Mouse (Mus musculus) limb, embryonic 13.5 days (tissue): ENCODE measurements around the gene Cox6a1. TPM values are rescaled to one million over a fixed set of nuclear protein-coding genes. Genes with fewer than 3 reads are reported as not detected.

Experiments
- ATAC-seq: fragments of 200-750 bp; cut with Nextera tagmentation; 2 replicates; pipeline ENCODE4 v1.8.0; 2017; ENCODE audit warnings: low read depth, moderate number of reproducible peaks, moderate TSS enrichment; ENCODE audit not compliant: low FRiP score
- H3K27ac ChIP-seq: fragments of 300-500 bp; sonication (generic); 2 replicates; pipeline ENCODE4 v1.5.1; 2015; ENCODE audit warnings: inconsistent platforms, mild to moderate bottlenecking, moderate library complexity
- H3K27me3 ChIP-seq: fragments of 300-500 bp; sonication (generic); 2 replicates; pipeline ENCODE4 v1.6.1; 2015; ENCODE audit warnings: mild to moderate bottlenecking, inconsistent platforms
- H3K36me3 ChIP-seq: fragments of 300-500 bp; sonication (generic); 2 replicates; pipeline ENCODE4 v1.6.1; 2015; ENCODE audit warnings: inconsistent platforms, mild to moderate bottlenecking, moderate library complexity
- H3K4me1 ChIP-seq: fragments of 300-500 bp; sonication (generic); 2 replicates; pipeline ENCODE4 v1.6.1; 2015; ENCODE audit warnings: inconsistent platforms
- H3K4me2 ChIP-seq: fragments of 300-500 bp; sonication (generic); replicated peaks from 2 replicates; pipeline ENCODE4 v1.6.1; 2015; ENCODE audit warnings: inconsistent platforms, mild to moderate bottlenecking, moderate library complexity
- H3K4me3 ChIP-seq: fragments of 300-500 bp; sonication (generic); 2 replicates; pipeline ENCODE4 v1.5.1; 2015; ENCODE audit warnings: moderate library complexity, mild to moderate bottlenecking, inconsistent platforms
- H3K9ac ChIP-seq: fragments of 300-500 bp; sonication (generic); 2 replicates; pipeline ENCODE4 v1.6.1; 2015; ENCODE audit warnings: mild to moderate bottlenecking, inconsistent platforms
- H3K9me3 ChIP-seq: fragments of 300-500 bp; sonication (generic); 2 replicates; pipeline ENCODE4 v1.6.1; 2016; ENCODE audit warnings: inconsistent platforms
- WGBS: fragments of 180-500 bp; shearing (Covaris S2); methylation state at CpG from one replicate; pipeline ENCODE4 v1.1.7; 2015; 5-methylcytosine and 5-hydroxymethylcytosine counted together
- polyA plus RNA-seq: library from polyadenylated mRNA; unstranded; fragments of >200 nt; fragmentation: Nextera tagmentation; extraction: Ambion mirVana; gene quantifications from 2 replicates; pipeline ENCODE4 v1.2.1, GENCODE M21; 2015

Cox6a1 gene
- polyA plus RNA-seq, 1 experiment from 2014 or later, result 677 TPM

- peaks cover 9% of the 10 kb centered on the region for H3K4me1 ChIP-seq
- H3K9me3 ChIP-seq, result no peaks in the 10 kb centered on the region
- 18% methylated on average over 9 of the region's 9 CpGs for WGBS
- H3K4me3 ChIP-seq, result no peak overlapping the region
- H3K9ac ChIP-seq, result no peak overlapping the region
- no peak overlapping the region for H3K27ac ChIP-seq
- H3K36me3 ChIP-seq, result no peaks in the 10 kb centered on the region
- ATAC-seq, result no peak
- no peaks in the 10 kb centered on the region for H3K27me3 ChIP-seq
- no peak overlapping the region for H3K4me2 ChIP-seq
Observed at GRCm38 (mm10) chr5:115371736-115372135, 23.0 kb upstream of the Cox6a1 start.

DNA sequence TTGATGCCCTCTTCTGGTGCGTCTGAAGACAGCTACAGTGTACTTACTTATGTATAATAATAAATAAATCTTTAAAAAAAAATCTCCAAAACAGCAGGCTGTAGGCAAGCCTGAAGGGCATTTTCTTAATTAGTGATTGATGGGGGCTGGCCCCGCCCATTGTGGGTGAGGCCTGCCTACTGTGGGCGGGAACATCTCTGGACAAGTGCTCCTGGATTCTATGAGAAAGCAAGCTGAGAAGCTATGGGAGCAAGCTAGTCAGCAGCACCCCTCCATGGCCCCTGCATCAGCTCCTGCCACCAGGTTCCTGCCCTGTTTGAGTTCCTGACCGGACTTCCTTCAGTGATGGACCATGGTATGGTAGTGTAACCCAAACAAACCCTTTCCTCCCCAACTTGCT, 16.0 kb upstream of the Cox6a1 start:
- ATAC-seq, result no peak
- Histone ChIP-seq H3K9ac (no peak overlapping the region), H3K27ac (no peak overlapping the region), H3K27me3 (no peaks in the 10 kb centered on the region), H3K4me2 (no peak overlapping the region), H3K9me3 (no peaks in the 10 kb centered on the region), H3K4me3 (no peak overlapping the region), H3K36me3 (no peaks in the 10 kb centered on the region), H3K4me1 (no peaks in the 10 kb centered on the region)
- 78% methylated on average over 4 of the region's 4 CpGs for WGBS

GRCm38 (mm10) chr5:115362819-115363714, 14.3 kb upstream of the Cox6a1 start:
- 25% methylated on average over 19 of the region's 19 CpGs for WGBS
- ATAC-seq, result no peak

DNA sequence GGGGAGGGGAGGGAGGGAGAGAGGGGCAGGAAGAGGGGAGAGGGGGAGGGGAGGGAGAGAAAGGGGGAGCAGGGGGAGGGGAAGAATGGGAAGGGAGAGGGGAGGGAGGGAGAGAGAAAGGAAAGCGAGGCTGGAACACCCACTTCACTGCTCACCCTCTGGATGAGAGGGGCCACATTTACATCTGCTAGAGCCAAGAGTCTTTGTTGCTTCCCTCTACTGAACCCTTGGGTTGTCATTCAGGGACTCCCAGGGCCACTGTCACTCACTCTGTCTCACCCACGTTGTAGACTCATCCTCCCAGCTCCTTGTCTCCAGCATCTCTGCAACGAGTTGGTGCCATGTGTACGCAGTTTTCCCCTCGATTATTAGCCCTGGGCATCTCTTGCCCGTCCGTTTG, 13.4 kb upstream of the Cox6a1 start:
- no peaks in the 10 kb centered on the region for H3K4me1 ChIP-seq
- WGBS, result 35% methylated on average over 7 of the region's 7 CpGs
- no peak overlapping the region for H3K4me3 ChIP-seq
- H3K36me3 ChIP-seq, result no peaks in the 10 kb centered on the region
- no peak overlapping the region for H3K4me2 ChIP-seq
- H3K9me3 ChIP-seq, result no peaks in the 10 kb centered on the region
- ATAC-seq, result no peak
- H3K27ac ChIP-seq, result no peak overlapping the region
- H3K27me3 ChIP-seq, result no peaks in the 10 kb centered on the region
- no peak overlapping the region for H3K9ac ChIP-seq

More at GRCm38 (mm10) chr5:115362819-115363714, 14.3 kb upstream of the Cox6a1 start:
- no peak overlapping the region for H3K4me3 ChIP-seq
- H3K27me3 ChIP-seq, result no peaks in the 10 kb centered on the region
- no peaks in the 10 kb centered on the region for H3K9me3 ChIP-seq
- no peak overlapping the region for H3K27ac ChIP-seq
- no peak overlapping the region for H3K4me2 ChIP-seq
- H3K9ac ChIP-seq, result no peak overlapping the region
- no peaks in the 10 kb centered on the region for H3K36me3 ChIP-seq
- H3K4me1 ChIP-seq, result no peaks in the 10 kb centered on the region

DNA sequence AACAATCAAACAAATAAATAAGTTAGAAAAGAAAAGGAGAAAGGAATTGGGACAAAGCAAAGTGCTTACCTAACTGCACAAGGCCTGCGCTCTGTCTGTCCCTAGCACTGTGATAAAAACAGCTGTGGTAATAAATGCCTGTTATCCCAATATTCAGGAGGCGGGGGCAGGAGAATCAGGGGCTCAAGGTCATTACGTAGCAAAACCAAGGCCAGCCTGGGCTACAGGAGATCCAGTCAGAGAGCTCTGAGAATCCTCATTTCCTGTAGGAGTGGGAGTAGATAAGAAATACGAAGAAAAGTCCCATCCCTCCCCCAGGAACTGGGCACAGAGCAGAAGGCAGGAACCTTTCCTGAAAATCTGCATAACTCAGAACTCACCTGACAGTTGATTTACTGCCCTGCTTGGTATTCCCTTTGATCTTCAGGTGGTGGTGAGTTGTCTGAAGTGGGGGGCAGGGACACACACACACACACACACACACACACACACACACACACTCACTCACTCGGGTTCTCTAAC, 11.1 kb upstream of the Cox6a1 start:
- Histone ChIP-seq H3K27ac (no peak overlapping the region), H3K4me2 (no peak overlapping the region), H3K9me3 (no peaks in the 10 kb centered on the region), H3K27me3 (no peaks in the 10 kb centered on the region), H3K4me1 (no peaks in the 10 kb centered on the region), H3K9ac (no peak overlapping the region), H3K36me3 (no peaks in the 10 kb centered on the region), H3K4me3 (no peak overlapping the region)
- ATAC-seq, result no peak
- 40% methylated on average over 5 of the region's 5 CpGs for WGBS

GRCm38 (mm10) chr5:115359438-115359837, 10.7 kb upstream of the Cox6a1 start:
- 85% methylated on average over 8 of the region's 8 CpGs for WGBS
- Histone ChIP-seq H3K4me2 (no peak overlapping the region), H3K4me1 (no peaks in the 10 kb centered on the region), H3K4me3 (no peak overlapping the region), H3K9ac (no peak overlapping the region), H3K27ac (no peak overlapping the region), H3K27me3 (no peaks in the 10 kb centered on the region), H3K36me3 (no peaks in the 10 kb centered on the region), H3K9me3 (no peaks in the 10 kb centered on the region)
- ATAC-seq, result no peak

GRCm38 (mm10) chr5:115358872-115359271, 10.1 kb upstream of the Cox6a1 start:
- no peaks in the 10 kb centered on the region for H3K9me3 ChIP-seq
- no peaks in the 10 kb centered on the region for H3K4me1 ChIP-seq
- peak overlapping the region; percentile 16; the same call in 1 of the 2 replicates for H3K4me2 ChIP-seq
- H3K27me3 ChIP-seq, result no peaks in the 10 kb centered on the region
- no peak overlapping the region for H3K9ac ChIP-seq
- H3K36me3 ChIP-seq, result no peaks in the 10 kb centered on the region
- H3K4me3 ChIP-seq, result no peak overlapping the region
- H3K27ac ChIP-seq, result no peak overlapping the region
- WGBS, result 3% methylated on average over 12 of the region's 12 CpGs
- peak; percentile 76 for ATAC-seq

DNA sequence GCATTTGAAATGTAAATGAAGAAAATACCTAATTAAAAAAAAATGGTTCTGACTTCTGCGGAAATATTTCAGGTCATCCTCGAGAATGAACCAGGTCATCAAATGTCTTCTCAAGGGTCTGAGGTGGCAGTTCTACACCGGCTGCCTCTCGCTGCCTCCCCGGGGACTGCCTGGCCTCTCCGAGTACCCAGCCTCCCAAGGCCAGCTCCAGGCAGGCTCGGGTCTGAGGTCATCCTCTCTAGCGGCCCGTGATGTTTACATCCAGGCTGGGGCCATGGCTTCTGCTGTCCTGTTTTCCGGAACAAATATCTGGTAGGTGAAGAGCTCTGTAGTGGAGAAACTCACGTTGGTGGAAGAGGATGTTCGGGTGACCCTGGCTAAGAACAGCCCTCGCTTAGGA, 6.3 kb upstream of the Cox6a1 start:
- Histone ChIP-seq H3K4me3 (no peak overlapping the region), H3K27me3 (no peaks in the 10 kb centered on the region), H3K36me3 (no peaks in the 10 kb centered on the region), H3K9ac (no peak overlapping the region), H3K27ac (no peak overlapping the region), H3K4me2 (no peak overlapping the region), H3K4me1 (no peaks in the 10 kb centered on the region), H3K9me3 (no peaks in the 10 kb centered on the region)
- WGBS, result 65% methylated on average over 13 of the region's 13 CpGs
- ATAC-seq, result no peak

DNA sequence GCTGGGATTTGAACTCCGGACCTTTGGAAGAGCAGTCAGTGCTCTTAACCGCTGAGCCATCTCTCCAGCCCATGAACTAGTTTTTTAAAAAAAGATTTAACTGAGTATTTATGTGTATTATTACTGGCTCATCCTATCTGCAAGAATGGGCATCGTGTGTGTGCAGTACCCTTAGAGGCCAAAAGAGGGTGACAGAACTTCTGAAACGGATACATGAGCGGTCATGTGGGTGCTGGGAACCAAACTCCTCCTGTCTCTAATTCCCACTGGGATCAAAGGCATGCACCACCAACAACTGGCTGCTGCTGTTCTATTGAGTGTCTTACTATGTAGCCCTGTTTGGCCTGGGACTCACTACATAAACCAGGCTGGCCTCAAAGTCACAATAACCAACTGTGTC, 2.6 kb upstream of the Cox6a1 start:
- Histone ChIP-seq H3K4me1 (peaks cover 13% of the 10 kb centered on the region), H3K9me3 (no peaks in the 10 kb centered on the region), H3K27ac (no peak overlapping the region), H3K4me2 (no peak overlapping the region), H3K36me3 (peaks cover 2% of the 10 kb centered on the region), H3K4me3 (no peak overlapping the region), H3K27me3 (no peaks in the 10 kb centered on the region), H3K9ac (no peak overlapping the region)
- no peak for ATAC-seq
- WGBS, result 79% methylated on average over 5 of the region's 5 CpGs

DNA sequence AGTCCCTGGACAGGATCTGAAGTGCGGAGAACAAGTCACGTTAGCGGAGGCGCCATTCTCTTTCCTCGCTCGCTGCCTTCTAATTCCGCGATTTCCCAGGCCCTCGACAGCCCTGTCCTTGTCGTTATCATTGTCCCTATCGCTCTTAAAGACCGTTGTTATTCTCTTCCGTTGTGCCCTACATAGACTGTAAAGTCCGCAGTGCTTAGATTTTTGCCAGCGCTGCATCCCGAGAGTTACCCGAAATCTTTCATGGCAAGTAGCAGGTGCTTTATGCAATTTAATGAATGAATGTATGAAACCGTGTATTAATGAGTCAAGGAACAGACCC, 409 bp upstream of the Cox6a1 start:
- Histone ChIP-seq H3K4me2 (peak overlapping the region; percentile 83), H3K27me3 (no peaks in the 10 kb centered on the region), H3K36me3 (peaks cover 22% of the 10 kb centered on the region), H3K4me1 (peaks cover 13% of the 10 kb centered on the region), H3K27ac (peak overlapping the region; percentile 68; the same call in 1 of the 2 replicates), H3K4me3 (peak overlapping the region; percentile 89), H3K9ac (peak overlapping the region; percentile 74), H3K9me3 (no peaks in the 10 kb centered on the region)
- WGBS, result 1% methylated on average over 18 of the region's 18 CpGs
- peak; percentile 29 for ATAC-seq

DNA sequence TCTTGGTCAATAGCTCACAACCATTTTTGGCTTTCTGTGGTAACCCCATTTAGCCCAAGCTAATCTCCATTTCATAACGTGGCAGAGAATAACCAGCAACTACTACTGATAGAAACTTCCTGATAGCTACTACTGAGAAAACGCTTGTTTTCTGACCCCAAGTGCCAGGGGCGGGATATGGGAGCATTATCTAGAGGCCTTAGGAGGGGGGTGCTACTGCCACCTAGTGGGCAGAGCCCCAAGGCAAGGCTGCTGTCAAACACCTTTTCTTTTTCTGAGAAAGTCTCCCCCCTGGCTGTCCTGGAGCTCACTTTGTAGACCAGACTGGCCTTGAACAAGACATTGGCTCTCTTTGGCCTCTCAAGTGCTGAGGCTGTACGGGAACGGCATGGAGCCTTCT, 1.2 kb downstream of the Cox6a1 start:
- peaks cover 38% of the 10 kb centered on the region for H3K36me3 ChIP-seq
- H3K27me3 ChIP-seq, result no peaks in the 10 kb centered on the region
- 0 out of 2 replicates have a peak, but pooled peaks have one; percentile 25 for ATAC-seq
- peak overlapping the region; percentile 94 for H3K4me2 ChIP-seq
- H3K4me3 ChIP-seq, result peak overlapping the region; percentile 89
- H3K9me3 ChIP-seq, result no peaks in the 10 kb centered on the region
- H3K27ac ChIP-seq, result no peak overlapping the region; the same call in 1 of the 2 replicates
- WGBS, result 1% methylated on average over 5 of the region's 5 CpGs
- peaks cover 13% of the 10 kb centered on the region for H3K4me1 ChIP-seq
- H3K9ac ChIP-seq, result peak overlapping the region; percentile 90

GRCm38 (mm10) chr5:115341314-115342165, 7.2 kb downstream of the Cox6a1 start:
- peaks cover 24% of the 10 kb centered on the region for H3K4me1 ChIP-seq
- H3K36me3 ChIP-seq, result peaks cover 43% of the 10 kb centered on the region
- H3K9me3 ChIP-seq, result no peaks in the 10 kb centered on the region
- H3K4me2 ChIP-seq, result peak overlapping the region; percentile 81
- peak overlapping the region; percentile 73 for H3K4me3 ChIP-seq
- no peaks in the 10 kb centered on the region for H3K27me3 ChIP-seq
- no peak overlapping the region for H3K27ac ChIP-seq
- peak overlapping the region; percentile 89 for H3K9ac ChIP-seq
- WGBS, result 12% methylated on average over 36 of the region's 36 CpGs
- ATAC-seq, result peak; percentile 60
